Mouse (Mus musculus): ENCODE results near the gene Apoc2. TPM values are rescaled to one million over a fixed set of nuclear protein-coding genes. Genes with fewer than 3 reads are reported as not detected.

Apoc2 gene
- 1.8 and 2.7 TPM in 2 replicates for polyA plus RNA-seq (2015; fragmentation: Nextera tagmentation; extraction: Ambion mirVana)

DNA sequence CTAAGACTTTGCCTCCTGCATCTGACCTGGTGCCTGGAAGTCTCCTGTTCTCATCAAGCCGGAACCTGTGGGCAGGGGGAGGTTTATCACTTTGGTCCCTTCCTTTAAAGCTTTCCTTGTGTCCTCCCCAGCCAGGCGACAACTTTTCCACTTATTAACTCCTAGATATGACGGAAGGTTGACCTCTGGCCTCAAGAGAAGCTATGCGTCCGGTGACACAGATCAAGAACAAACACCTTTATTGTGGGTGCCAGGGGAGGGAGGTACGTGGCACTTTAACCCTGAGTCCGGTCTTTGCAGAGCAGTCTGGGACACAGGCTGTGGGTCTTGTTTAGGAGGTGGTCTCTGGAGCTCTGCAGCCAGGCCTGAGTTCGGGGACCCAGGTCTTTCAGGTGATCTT is at the start of gene Apoc2:
Gene Apoc2, minus strand, starts transcription at position 70 of the 400 bp plus-strand sequence.
- Histone ChIP-seq H3K9ac (no peak within 1 kb of the TSS), H3K4me1 (no peaks in the 10 kb centered on the region), H3K27me3 (no peaks in the 10 kb centered on the region), H3K4me2 (no peak within 1 kb of the TSS), H3K27ac (no peak within 1 kb of the TSS), H3K9me3 (no peaks in the 10 kb centered on the region), H3K4me3 (no peak within 1 kb of the TSS), H3K36me3 (no peaks in the 10 kb centered on the region)
- no peak for ATAC-seq (ENCODE audit: insufficient number of reproducible peaks, low FRiP score, low TSS enrichment, low read depth)
- 75% methylated on average over 8 of the region's 8 CpGs for WGBS

DNA sequence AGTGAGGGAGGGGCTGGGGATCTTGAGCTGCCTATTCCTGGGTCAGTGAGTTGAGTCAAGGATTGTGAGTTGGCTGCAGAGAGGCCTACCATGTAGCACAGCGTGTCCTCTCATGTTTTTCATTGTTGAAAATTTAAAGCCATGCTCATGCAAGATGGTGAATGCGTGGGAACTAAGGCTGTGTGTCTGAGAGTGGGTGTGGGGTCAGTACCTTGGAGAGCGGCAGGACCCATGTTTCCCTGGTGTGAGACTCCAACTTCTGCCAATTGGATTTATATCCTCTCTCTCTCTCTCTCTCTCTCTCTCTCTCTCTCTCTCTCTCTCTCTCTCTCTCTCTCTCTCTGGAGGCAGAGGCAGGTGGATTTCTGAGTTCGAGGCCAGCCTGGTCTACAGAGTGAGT is 48.8 kb upstream of the Apoc2 start:
- 90% methylated on average over 4 of the region's 4 CpGs for WGBS
- no peak for ATAC-seq (ENCODE audit: insufficient number of reproducible peaks, low FRiP score, low TSS enrichment, low read depth)
- H3K36me3 ChIP-seq, result peaks cover 94% of the 10 kb centered on the region

GRCm38 (mm10) chr7:19724167-19724566 is 46.4 kb upstream of the Apoc2 start:
- ATAC-seq (ENCODE audit: insufficient number of reproducible peaks, low FRiP score, low TSS enrichment, low read depth), result no peak
- Histone ChIP-seq H3K27me3 (no peaks in the 10 kb centered on the region), H3K9me3 (peaks cover 14% of the 10 kb centered on the region; the same call in 1 of the 2 replicates), H3K27ac (no peak overlapping the region), H3K4me3 (no peak overlapping the region), H3K4me2 (no peak overlapping the region), H3K4me1 (no peaks in the 10 kb centered on the region), H3K9ac (no peak overlapping the region), H3K36me3 (peaks cover 94% of the 10 kb centered on the region)
- 89% methylated on average over 12 of the region's 12 CpGs for WGBS

More for the DNA sequence above, 48.8 kb upstream of the Apoc2 start:
- Histone ChIP-seq H3K4me1 (no peaks in the 10 kb centered on the region), H3K9me3 (peaks cover 2% of the 10 kb centered on the region; the same call in 1 of the 2 replicates), H3K27me3 (no peaks in the 10 kb centered on the region), H3K9ac (no peak overlapping the region), H3K4me3 (no peak overlapping the region), H3K27ac (no peak overlapping the region), H3K4me2 (no peak overlapping the region)

DNA sequence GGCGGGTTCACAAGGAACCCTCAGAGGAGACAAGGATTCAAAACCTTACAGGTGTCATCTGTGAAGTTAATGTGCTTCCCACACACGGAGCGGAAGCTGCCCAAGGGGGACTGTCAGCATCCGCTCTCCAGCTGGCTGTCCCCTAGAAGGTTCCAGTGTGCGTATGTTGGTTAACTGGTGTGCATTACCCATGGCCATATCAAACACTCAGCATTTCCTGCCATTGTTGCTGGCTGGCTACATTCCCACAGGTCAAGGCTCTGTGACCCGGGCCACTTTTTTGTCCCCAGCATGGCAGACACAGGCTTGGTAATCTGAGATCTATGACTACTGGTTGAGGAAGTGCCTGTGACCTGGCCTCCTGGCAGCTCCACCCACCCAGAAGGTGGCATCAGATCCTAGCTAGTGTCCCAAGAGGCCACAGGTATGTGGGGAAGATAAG is 45.0 kb upstream of the Apoc2 start:
- no peaks in the 10 kb centered on the region for H3K27me3 ChIP-seq
- no peak for ATAC-seq (ENCODE audit: insufficient number of reproducible peaks, low FRiP score, low TSS enrichment, low read depth)
- no peak overlapping the region for H3K4me2 ChIP-seq
- peaks cover 14% of the 10 kb centered on the region; the same call in 1 of the 2 replicates for H3K9me3 ChIP-seq
- no peak overlapping the region for H3K4me3 ChIP-seq
- WGBS, result 90% methylated on average over 6 of the region's 6 CpGs
- H3K4me1 ChIP-seq, result no peaks in the 10 kb centered on the region
- no peak overlapping the region for H3K9ac ChIP-seq
- no peak overlapping the region for H3K27ac ChIP-seq
- H3K36me3 ChIP-seq, result peaks cover 84% of the 10 kb centered on the region

GRCm38 (mm10) chr7:19719200-19719599 is 41.5 kb upstream of the Apoc2 start:
- Histone ChIP-seq H3K36me3 (peaks cover 62% of the 10 kb centered on the region), H3K27me3 (no peaks in the 10 kb centered on the region), H3K4me2 (no peak overlapping the region), H3K9ac (no peak overlapping the region), H3K4me1 (peaks cover 15% of the 10 kb centered on the region), H3K4me3 (no peak overlapping the region), H3K9me3 (peaks cover 14% of the 10 kb centered on the region; the same call in 1 of the 2 replicates), H3K27ac (no peak overlapping the region)
- 91% methylated on average over 4 of the region's 4 CpGs for WGBS
- no peak for ATAC-seq (ENCODE audit: insufficient number of reproducible peaks, low FRiP score, low TSS enrichment, low read depth)

DNA sequence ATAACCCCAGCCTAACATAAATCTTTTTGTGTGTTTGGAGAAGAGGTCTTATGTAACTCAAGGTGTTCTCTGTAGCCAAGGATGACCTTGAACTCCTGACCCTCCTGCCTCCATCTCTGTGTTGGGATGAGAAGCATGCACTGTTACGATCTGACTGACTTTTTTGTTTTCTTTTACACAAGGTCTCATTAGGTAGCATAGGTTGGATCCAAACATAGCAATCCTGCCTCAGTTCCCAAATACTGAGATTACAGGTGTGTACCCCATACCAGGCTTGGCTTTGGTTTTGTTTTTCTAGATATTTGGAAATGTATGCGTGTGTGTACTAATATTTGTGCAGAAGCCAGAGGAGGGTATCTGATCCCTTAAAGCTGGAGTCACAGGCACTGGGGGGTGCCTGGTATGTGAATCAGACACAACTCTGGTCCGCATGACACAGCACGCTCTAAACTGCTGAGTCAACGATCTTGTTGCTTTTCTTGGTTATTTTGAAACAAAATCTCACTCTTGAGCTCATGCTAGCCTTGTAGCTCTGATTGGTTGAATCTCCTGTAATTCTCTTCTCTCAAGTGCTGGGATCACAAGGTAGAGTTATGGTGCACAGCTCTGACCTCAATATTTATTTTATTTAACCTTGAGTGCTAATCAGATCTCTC is 40.7 kb upstream of the Apoc2 start:
- Histone ChIP-seq H3K9ac (no peak overlapping the region), H3K4me2 (no peak overlapping the region), H3K9me3 (peaks cover 14% of the 10 kb centered on the region; the same call in 1 of the 2 replicates), H3K27ac (no peak overlapping the region), H3K4me3 (no peak overlapping the region), H3K27me3 (no peaks in the 10 kb centered on the region), H3K4me1 (peaks cover 23% of the 10 kb centered on the region), H3K36me3 (peaks cover 59% of the 10 kb centered on the region)
- 92% methylated on average over 5 of the region's 5 CpGs for WGBS
- ATAC-seq (ENCODE audit: insufficient number of reproducible peaks, low FRiP score, low TSS enrichment, low read depth), result no peak

DNA sequence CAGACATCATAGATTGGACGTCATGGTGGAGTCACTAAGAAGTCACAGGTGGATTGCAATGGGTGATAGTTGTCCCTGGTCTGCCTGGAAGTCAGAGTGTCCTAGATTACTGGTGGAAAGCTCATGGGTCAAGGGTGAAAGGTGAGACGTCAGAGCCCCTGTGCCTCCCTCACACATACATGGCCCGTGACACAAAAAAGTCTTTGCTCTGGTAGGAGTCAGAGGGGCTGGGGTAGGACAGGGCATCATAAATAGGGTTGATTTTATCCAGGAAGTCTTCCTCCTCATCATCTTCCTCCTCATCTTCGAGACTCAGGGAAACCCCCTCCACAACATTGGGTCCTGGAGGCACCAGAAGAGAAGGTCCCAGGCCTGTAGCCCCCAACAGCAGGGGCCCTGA is 39.6 kb upstream of the Apoc2 start:
- no peak for ATAC-seq (ENCODE audit: insufficient number of reproducible peaks, low FRiP score, low TSS enrichment, low read depth)
- no peaks in the 10 kb centered on the region for H3K27me3 ChIP-seq
- H3K4me1 ChIP-seq, result peaks cover 24% of the 10 kb centered on the region
- H3K36me3 ChIP-seq, result peaks cover 57% of the 10 kb centered on the region
- no peak overlapping the region for H3K4me2 ChIP-seq
- WGBS, result 88% methylated on average over 4 of the region's 4 CpGs
- no peak overlapping the region for H3K27ac ChIP-seq
- H3K4me3 ChIP-seq, result no peak overlapping the region
- peaks cover 14% of the 10 kb centered on the region; the same call in 1 of the 2 replicates for H3K9me3 ChIP-seq
- no peak overlapping the region for H3K9ac ChIP-seq

- H3K4me3 ChIP-seq, result no peak overlapping the region; the same call in 1 of the 2 replicates
- ATAC-seq (ENCODE audit: insufficient number of reproducible peaks, low FRiP score, low TSS enrichment, low read depth), result no peak
- H3K4me2 ChIP-seq, result peak overlapping the region; percentile 68
These were observed 39.1 kb upstream of the Apoc2 start for GRCm38 (mm10) chr7:19716822-19717221.

GRCm38 (mm10) chr7:19716055-19716682 is 38.4 kb upstream of the Apoc2 start:
- Histone ChIP-seq H3K27me3 (no peaks in the 10 kb centered on the region), H3K27ac (peak overlapping the region; percentile 85), H3K9ac (peak overlapping the region; percentile 28; the same call in 1 of the 2 replicates), H3K4me1 (peaks cover 24% of the 10 kb centered on the region), H3K9me3 (peaks cover 8% of the 10 kb centered on the region; the same call in 1 of the 2 replicates), H3K36me3 (peaks cover 58% of the 10 kb centered on the region), H3K4me2 (peak overlapping the region; percentile 68), H3K4me3 (peak overlapping the region; percentile 100)
- 5% methylated on average over 18 of the region's 18 CpGs for WGBS
- no peak for ATAC-seq (ENCODE audit: insufficient number of reproducible peaks, low FRiP score, low TSS enrichment, low read depth)

More at GRCm38 (mm10) chr7:19716822-19717221, 39.1 kb upstream of the Apoc2 start:
- peaks cover 14% of the 10 kb centered on the region; the same call in 1 of the 2 replicates for H3K9me3 ChIP-seq
- no peaks in the 10 kb centered on the region for H3K27me3 ChIP-seq
- peaks cover 24% of the 10 kb centered on the region for H3K4me1 ChIP-seq
- 74% methylated on average over 2 of the region's 2 CpGs for WGBS
- H3K27ac ChIP-seq, result peak overlapping the region; percentile 85; the same call in 1 of the 2 replicates
- no peak overlapping the region for H3K9ac ChIP-seq
- peaks cover 58% of the 10 kb centered on the region for H3K36me3 ChIP-seq

DNA sequence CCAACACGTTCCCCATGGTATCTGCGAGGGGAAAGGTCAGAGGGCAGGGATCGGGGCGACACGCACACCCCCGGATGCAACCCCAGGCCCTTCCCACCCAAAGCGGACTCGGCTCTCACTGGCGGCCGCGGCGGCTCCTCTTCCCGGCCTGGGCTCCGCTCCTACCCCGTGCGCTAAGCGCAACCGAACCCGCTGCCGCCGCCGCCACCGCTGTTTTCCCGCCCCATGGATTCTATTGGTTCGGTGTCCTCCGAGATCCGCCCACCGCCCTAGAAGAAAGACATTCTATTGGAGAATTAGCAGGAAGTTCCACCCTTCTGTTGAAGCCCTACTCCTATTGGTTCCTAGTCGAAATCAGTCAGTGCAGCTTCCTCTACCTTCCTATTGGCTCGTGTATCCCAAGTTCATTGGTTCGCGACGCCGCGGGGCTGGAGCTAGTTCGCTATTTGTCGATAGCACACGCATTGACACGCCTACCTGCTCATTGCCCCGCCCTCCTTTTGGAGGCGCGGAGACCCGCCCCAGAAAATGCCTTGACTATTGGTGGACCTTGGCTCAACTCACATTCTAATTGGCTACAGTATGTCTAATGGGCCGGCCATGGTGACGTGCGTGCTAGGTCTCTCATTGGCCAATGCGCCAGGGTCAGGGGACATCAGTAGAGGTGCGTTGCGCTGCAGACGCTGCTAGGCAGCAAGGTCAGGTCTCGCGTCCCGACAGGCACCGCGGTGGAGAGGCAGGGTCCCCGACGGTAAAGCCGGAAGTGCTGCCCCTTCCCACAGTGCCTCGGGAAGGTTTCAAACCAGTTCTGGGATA is 37.7 kb upstream of the Apoc2 start, which contains the start of gene Tomm40:
Gene Tomm40, minus strand, starts transcription at position 200 of the 816 bp plus-strand sequence.
- Histone ChIP-seq H3K4me1 (peaks cover 24% of the 10 kb centered on the region), H3K4me3 (peak within 1 kb of the TSS; percentile 100), H3K9ac (peak within 1 kb of the TSS; percentile 95), H3K27me3 (no peaks in the 10 kb centered on the region), H3K36me3 (peaks cover 56% of the 10 kb centered on the region), H3K27ac (peak within 1 kb of the TSS; percentile 85), H3K9me3 (0 out of 2 replicates have a peak, but pooled peaks cover under 1% of the 10 kb centered on the region), H3K4me2 (peak within 1 kb of the TSS; percentile 87)
- under 1% methylated on average over 59 of the region's 59 CpGs for WGBS
- ATAC-seq (ENCODE audit: insufficient number of reproducible peaks, low FRiP score, low TSS enrichment, low read depth), result peak; percentile 99

DNA sequence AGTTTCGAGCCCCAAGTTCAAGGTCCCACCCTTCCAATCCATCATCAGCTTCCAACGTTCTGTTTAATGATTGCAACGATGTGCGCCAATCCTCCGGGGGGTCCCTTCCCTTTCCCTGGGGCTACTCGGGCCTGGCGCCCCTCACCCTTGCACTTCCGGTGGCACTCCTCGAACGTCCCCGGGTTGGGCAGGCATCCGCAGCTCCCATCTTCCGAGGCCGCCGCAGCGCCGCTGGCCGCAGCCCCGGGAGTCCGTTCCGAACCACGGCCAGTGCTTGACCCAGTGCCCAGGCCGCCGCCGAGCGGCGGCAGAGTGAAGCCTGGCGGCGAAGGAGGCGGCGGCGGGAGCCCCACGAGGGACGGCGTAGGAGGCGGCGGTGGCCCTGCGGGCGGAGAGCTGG is 37.1 kb upstream of the Apoc2 start:
- no peaks in the 10 kb centered on the region for H3K9me3 ChIP-seq
- WGBS, result under 1% methylated on average over 39 of the region's 39 CpGs
- peak overlapping the region; percentile 100 for H3K4me3 ChIP-seq
- no peaks in the 10 kb centered on the region for H3K27me3 ChIP-seq
- peak overlapping the region; percentile 87 for H3K4me2 ChIP-seq
- H3K4me1 ChIP-seq, result peaks cover 24% of the 10 kb centered on the region
- H3K36me3 ChIP-seq, result peaks cover 54% of the 10 kb centered on the region
- ATAC-seq (ENCODE audit: insufficient number of reproducible peaks, low FRiP score, low TSS enrichment, low read depth), result no peak
- peak overlapping the region; percentile 95 for H3K9ac ChIP-seq
- peak overlapping the region; percentile 62 for H3K27ac ChIP-seq

Measured in limb, embryonic 15.5 days (tissue).